Comparison of ENCODE assay signal across 9 mouse cellular contexts in genomic region chr10:24132273-24132672, GRCm38 (mm10). TPM values are rescaled to one million over a fixed set of nuclear protein-coding genes. Genes with fewer than 3 reads are reported as not detected.
DNase-seq lines count a peak whose midpoint lies in the region; ATAC-seq lines count a peak whose summit lies in the region.
"Had no signal": no experiment of that assay in that cellular context is flagged by ENCODE, and none has a peak within 500 bp of the region (broad histone marks: within the 10 kb centered on the region; RNA-seq: fewer than 3 reads in every experiment).

No protein-coding gene starts in this region.

- 0 out of 2 replicates have a peak overlapping the region, but pooled peaks have one; percentile 39 for H3K4me2 ChIP-seq in embryonic facial prominence, embryonic 15.5 days (replicated peaks)
- peak overlapping the region; percentile 58 for H3K4me2 ChIP-seq in stomach, embryonic 16.5 days (ENCODE audit: low read depth, low read length)

- no peak overlapping the region for H3K4me3 ChIP-seq in embryonic facial prominence, embryonic 15.5 days (replicated peaks)
- no peak overlapping the region for H3K4me3 ChIP-seq in limb, embryonic 10.5 days
- H3K4me3 ChIP-seq in stomach, embryonic 16.5 days (replicated peaks; ENCODE audit: low read length) = peak overlapping the region; percentile 36

- ATAC-seq in embryonic facial prominence, embryonic 15.5 days (ENCODE audit: insufficient number of reproducible peaks, low FRiP score, low TSS enrichment, low read depth) = no peak
- peak; percentile 92 for ATAC-seq in stomach, embryonic 16.5 days (ENCODE audit: insufficient read depth, low FRiP score)

- no peaks in the 10 kb centered on the region for H3K27me3 ChIP-seq in embryonic facial prominence, embryonic 15.5 days
- no peaks in the 10 kb centered on the region for H3K27me3 ChIP-seq in limb, embryonic 10.5 days (ENCODE audit: low read depth, poor library complexity, severe bottlenecking)
- no peaks in the 10 kb centered on the region for H3K27me3 ChIP-seq in stomach, embryonic 16.5 days (ENCODE audit: control insufficient read depth, insufficient read depth, low read length)

- no peaks in the 10 kb centered on the region for H3K36me3 ChIP-seq in embryonic facial prominence, embryonic 15.5 days
- no peaks in the 10 kb centered on the region for H3K36me3 ChIP-seq in limb, embryonic 10.5 days
- no peaks in the 10 kb centered on the region for H3K36me3 ChIP-seq in stomach, embryonic 16.5 days (ENCODE audit: control insufficient read depth, insufficient read depth, low read length)

- intact Hi-C loops in left cerebral cortex, postnatal 14 days (cut with DNase I) = loop anchor here (2.0 to 5.0 kb wide), 2 partner anchors 155 to 317 kb away; no protein-coding TSS in a partner anchor
- intact Hi-C loops in left cerebral cortex, postnatal 4 days (cut with DNase I) = no loop called here

- H3K4me1 ChIP-seq in embryonic facial prominence, embryonic 15.5 days = no peaks in the 10 kb centered on the region
- H3K4me1 ChIP-seq in limb, embryonic 10.5 days = peaks cover 11% of the 10 kb centered on the region; the same call in 1 of the 2 replicates
- H3K4me1 ChIP-seq in stomach, embryonic 16.5 days (ENCODE audit: control insufficient read depth, insufficient read depth, low read length) = 0 out of 2 replicates have a peak, but pooled peaks cover 3% of the 10 kb centered on the region

- 13% methylated on average over 5 of the region's 5 CpGs for WGBS in embryonic facial prominence, embryonic 15.5 days
- 26% methylated on average over 5 of the region's 5 CpGs for WGBS in limb, embryonic 10.5 days
- 11% methylated on average over 5 of the region's 5 CpGs for WGBS in stomach, embryonic 16.5 days

- no peak overlapping the region for H3K9ac ChIP-seq in embryonic facial prominence, embryonic 15.5 days
- H3K9ac ChIP-seq in stomach, embryonic 16.5 days (ENCODE audit: low read length) = peak overlapping the region; percentile 60; the same call in 1 of the 2 replicates

- H3K9me3 ChIP-seq in embryonic facial prominence, embryonic 15.5 days (replicated peaks) = no peaks in the 10 kb centered on the region
- no peaks in the 10 kb centered on the region for H3K9me3 ChIP-seq in limb, embryonic 10.5 days (replicated peaks)
- H3K9me3 ChIP-seq in stomach, embryonic 16.5 days (replicated peaks; ENCODE audit: control insufficient read depth, low read length) = no peaks in the 10 kb centered on the region

- H3K27ac ChIP-seq in embryonic facial prominence, embryonic 15.5 days (replicated peaks) = no peak overlapping the region
- peak overlapping the region; percentile 50; the same call in 1 of the 2 replicates for H3K27ac ChIP-seq in limb, embryonic 10.5 days
- H3K27ac ChIP-seq in stomach, embryonic 16.5 days (ENCODE audit: low read length) = peak overlapping the region; percentile 90

- peak; percentile 5 for DNase-seq in ovary, adult 18-20 months (ENCODE audit: low spot score)
- no peak for DNase-seq in ovary, postnatal 10 days (ENCODE audit: low spot score)
- peak; percentile 32 for DNase-seq in limb, embryonic 10.5 days (ENCODE audit: low spot score)
- DNase-seq in left cerebral cortex, postnatal 14 days (ENCODE audit: low spot score in 2 of 2) = no peak
- no peak for DNase-seq in right cerebral cortex, adult 2 months (ENCODE audit: low spot score in 2 of 2)
- DNase-seq in left cerebral cortex, postnatal 4 days = no peak

RNA-seq across cellular contexts. Expression of gene Stx7, which starts 16.8 kb away (rescaled TPM):
- 70.1 and 73.2 TPM in 2 replicates for polyA plus RNA-seq in embryonic facial prominence, embryonic 15.5 days (2015; fragmentation: Nextera tagmentation; extraction: Ambion mirVana)
- 23.7 and 34.1 TPM in 2 replicates for polyA plus RNA-seq in limb, embryonic 10.5 days (2016; fragmentation: Nextera tagmentation; extraction: Ambion mirVana)
- polyA plus RNA-seq in stomach, embryonic 16.5 days (2015; fragmentation: Nextera tagmentation; extraction: Ambion mirVana) = 102 TPM in 2 replicates
- 100 to 1,000 TPM; 150 to 156 TPM for total RNA-seq in left cerebral cortex, postnatal 14 days (2021)
- 100 to 1,000 TPM; 258 to 263 TPM for total RNA-seq in left cerebral cortex, postnatal 4 days (2021)

RNA-seq across cellular contexts. Expression of gene Taar9, which starts 22.9 kb away (rescaled TPM):
- polyA plus RNA-seq in embryonic facial prominence, embryonic 15.5 days (2015; fragmentation: Nextera tagmentation; extraction: Ambion mirVana) = not detected in 2 replicates
- polyA plus RNA-seq in limb, embryonic 10.5 days (2016; fragmentation: Nextera tagmentation; extraction: Ambion mirVana) = not detected in 2 replicates
- polyA plus RNA-seq in stomach, embryonic 16.5 days (2015; fragmentation: Nextera tagmentation; extraction: Ambion mirVana) = not detected in 2 replicates
- total RNA-seq in left cerebral cortex, postnatal 14 days (2021) = not detected
- total RNA-seq in left cerebral cortex, postnatal 4 days (2021) = not detected
- polyA plus RNA-seq: heart, postnatal 0 days had no signal

RNA-seq across cellular contexts. Expression of gene Taar8c, which starts 30.6 kb away (rescaled TPM):
- not detected in 2 replicates for polyA plus RNA-seq in embryonic facial prominence, embryonic 15.5 days (2015; fragmentation: Nextera tagmentation; extraction: Ambion mirVana)
- polyA plus RNA-seq in limb, embryonic 10.5 days (2016; fragmentation: Nextera tagmentation; extraction: Ambion mirVana) = not detected in 2 replicates
- polyA plus RNA-seq in stomach, embryonic 16.5 days (2015; fragmentation: Nextera tagmentation; extraction: Ambion mirVana) = not detected in 2 replicates
- not detected for total RNA-seq in left cerebral cortex, postnatal 14 days (2021)
- total RNA-seq in left cerebral cortex, postnatal 4 days (2021) = not detected
- polyA plus RNA-seq: heart, postnatal 0 days had no signal

RNA-seq across cellular contexts. Expression of gene Taar8b, which starts 40.2 kb away (rescaled TPM):
- polyA plus RNA-seq in embryonic facial prominence, embryonic 15.5 days (2015; fragmentation: Nextera tagmentation; extraction: Ambion mirVana) = not detected in 2 replicates
- not detected in 2 replicates for polyA plus RNA-seq in limb, embryonic 10.5 days (2016; fragmentation: Nextera tagmentation; extraction: Ambion mirVana)
- polyA plus RNA-seq in stomach, embryonic 16.5 days (2015; fragmentation: Nextera tagmentation; extraction: Ambion mirVana) = not detected in 2 replicates
- total RNA-seq in left cerebral cortex, postnatal 14 days (2021) = not detected
- not detected for total RNA-seq in left cerebral cortex, postnatal 4 days (2021)
- polyA plus RNA-seq: heart, postnatal 0 days had no signal

RNA-seq across cellular contexts. Expression of gene Taar8a, which starts 56.0 kb away (rescaled TPM):
- polyA plus RNA-seq in embryonic facial prominence, embryonic 15.5 days (2015; fragmentation: Nextera tagmentation; extraction: Ambion mirVana) = not detected in 2 replicates
- not detected in 2 replicates for polyA plus RNA-seq in limb, embryonic 10.5 days (2016; fragmentation: Nextera tagmentation; extraction: Ambion mirVana)
- not detected in 2 replicates for polyA plus RNA-seq in stomach, embryonic 16.5 days (2015; fragmentation: Nextera tagmentation; extraction: Ambion mirVana)
- total RNA-seq in left cerebral cortex, postnatal 14 days (2021) = not detected
- total RNA-seq in left cerebral cortex, postnatal 4 days (2021) = not detected
- polyA plus RNA-seq: heart, postnatal 0 days had no signal

Comparison
In these comparisons a context has a peak if more than half of its experiments do, and no peak if none do; other contexts are left out.
1. DNase-seq: peak in ovary, adult 18-20 months (single experiment) and limb, embryonic 10.5 days (single experiment); none in ovary, postnatal 10 days (single experiment), left cerebral cortex, postnatal 14 days (0 of 2), right cerebral cortex, adult 2 months (0 of 2) and left cerebral cortex, postnatal 4 days (single experiment).